Mouse (Mus musculus): ENCODE data around the gene Trmt112.
"Not testable (repeated sequence)": the region's sequence is repeated elsewhere in the genome, so short reads cannot be mapped to it uniquely, and the experiment has no call there.

Trmt112 gene

GRCm38 (mm10) chr19:6909507-6910289 is at the start of gene Trmt112, which contains the start of gene Prdx5:
TSS of gene Trmt112 (plus strand) at chr19:6909698.
TSS of gene Prdx5 (minus strand) at chr19:6910106.
- peak; percentile 93 for DNase-seq

GRCm38 (mm10) chr19:6859971-6860370 is 49.5 kb upstream of the Trmt112 start:
- DNase-seq, result no peak

- DNase-seq, result no peak
These were observed 48.8 kb upstream of the Trmt112 start for GRCm38 (mm10) chr19:6860706-6861105.

GRCm38 (mm10) chr19:6861451-6861850 is 48.0 kb upstream of the Trmt112 start:
- DNase-seq, result no peak

- peak; percentile 72 for DNase-seq
These were observed 40.1 kb upstream of the Trmt112 start for GRCm38 (mm10) chr19:6869355-6869754.

- DNase-seq, result peak; percentile 95
These were observed 37.8 kb upstream of the Trmt112 start for GRCm38 (mm10) chr19:6871574-6872271.

- no peak for DNase-seq
These were observed 36.8 kb upstream of the Trmt112 start for GRCm38 (mm10) chr19:6872701-6873100.

GRCm38 (mm10) chr19:6874257-6874656 is 35.2 kb upstream of the Trmt112 start:
- DNase-seq, result no peak

- DNase-seq, result no peak
These were observed 33.7 kb upstream of the Trmt112 start for GRCm38 (mm10) chr19:6875834-6876233.

GRCm38 (mm10) chr19:6876799-6877198 is 32.7 kb upstream of the Trmt112 start:
- DNase-seq, result no peak

- no peak for DNase-seq
These were observed 31.5 kb upstream of the Trmt112 start for GRCm38 (mm10) chr19:6877965-6878364.

- DNase-seq, result peak; percentile 44
These were observed 17.0 kb upstream of the Trmt112 start for GRCm38 (mm10) chr19:6892512-6892911.

GRCm38 (mm10) chr19:6893731-6894451 is 15.6 kb upstream of the Trmt112 start:
- no peak for DNase-seq

- DNase-seq, result not testable (repeated sequence)
These were observed 13.7 kb upstream of the Trmt112 start for GRCm38 (mm10) chr19:6895608-6896305.

- DNase-seq, result peak; percentile 66
These were observed 9.9 kb upstream of the Trmt112 start for GRCm38 (mm10) chr19:6899641-6900040.

GRCm38 (mm10) chr19:6903031-6903430 is 6.5 kb upstream of the Trmt112 start:
- peak; percentile 73 for DNase-seq

- peak; percentile 93 for DNase-seq
These were observed 4.7 kb upstream of the Trmt112 start for GRCm38 (mm10) chr19:6904846-6905245.

GRCm38 (mm10) chr19:6905498-6906159 is 3.9 kb upstream of the Trmt112 start:
- DNase-seq, result peak; percentile 52

GRCm38 (mm10) chr19:6906199-6906598 is 3.3 kb upstream of the Trmt112 start:
- peak; percentile 62 for DNase-seq

- DNase-seq, result peak; percentile 30
These were observed 2.4 kb upstream of the Trmt112 start for GRCm38 (mm10) chr19:6907094-6907493.

GRCm38 (mm10) chr19:6907811-6908540 is 1.5 kb upstream of the Trmt112 start:
- DNase-seq, result peak; percentile 54

Measured in kidney, adult 11 months (tissue).